Mouse (Mus musculus): ENCODE data around the gene Ppp1cb. TPM values are rescaled to one million over a fixed set of nuclear protein-coding genes. Genes with fewer than 3 reads are reported as not detected.

Gene Ppp1cb
- total RNA-seq, 4 experiments from 2014 or later = 366 to 393 (median 386) TPM

- no peak for DNase-seq (ENCODE audit: low spot score in 2 of 2)
Observed at GRCm38 (mm10) chr5:32443906-32444305, 14.7 kb upstream of the Ppp1cb start.

GRCm38 (mm10) chr5:32445287-32445921, 13.2 kb upstream of the Ppp1cb start:
- no peak for DNase-seq (ENCODE audit: low spot score in 2 of 2)

GRCm38 (mm10) chr5:32446394-32446793, 12.2 kb upstream of the Ppp1cb start:
- DNase-seq (ENCODE audit: low spot score in 2 of 2) = no peak

GRCm38 (mm10) chr5:32446810-32447209, 11.8 kb upstream of the Ppp1cb start:
- DNase-seq (ENCODE audit: low spot score in 2 of 2) = no peak

- DNase-seq (ENCODE audit: low spot score in 2 of 2) = no peak
Observed at GRCm38 (mm10) chr5:32459251-32459881, 723 bp downstream of the Ppp1cb start.

GRCm38 (mm10) chr5:32459882-32460751, 1.5 kb downstream of the Ppp1cb start:
- DNase-seq (ENCODE audit: low spot score in 2 of 2) = no peak

GRCm38 (mm10) chr5:32460973-32461372, 2.3 kb downstream of the Ppp1cb start:
- no peak for DNase-seq (ENCODE audit: low spot score in 2 of 2)

GRCm38 (mm10) chr5:32472332-32473028, 13.8 kb downstream of the Ppp1cb start:
- no peak for DNase-seq (ENCODE audit: low spot score in 2 of 2)

- no peak for DNase-seq (ENCODE audit: low spot score in 2 of 2)
Observed at GRCm38 (mm10) chr5:32473029-32473352, 14.3 kb downstream of the Ppp1cb start.

- DNase-seq (ENCODE audit: low spot score in 2 of 2) = no peak
Observed at GRCm38 (mm10) chr5:32476501-32476900, 17.9 kb downstream of the Ppp1cb start.

- DNase-seq (ENCODE audit: low spot score in 2 of 2) = no peak
Observed at GRCm38 (mm10) chr5:32478972-32479371, 20.3 kb downstream of the Ppp1cb start.

- DNase-seq (ENCODE audit: low spot score in 2 of 2) = no peak
Observed at GRCm38 (mm10) chr5:32485430-32485829, 26.8 kb downstream of the Ppp1cb start.

- no peak for DNase-seq (ENCODE audit: low spot score in 2 of 2)
Observed at GRCm38 (mm10) chr5:32488044-32488443, 29.4 kb downstream of the Ppp1cb start.

GRCm38 (mm10) chr5:32494084-32494700, 35.5 kb downstream of the Ppp1cb start:
- no peak for DNase-seq (ENCODE audit: low spot score in 2 of 2)

GRCm38 (mm10) chr5:32508766-32509165, 50.1 kb downstream of the Ppp1cb start:
- no peak for DNase-seq (ENCODE audit: low spot score in 2 of 2)

GRCm38 (mm10) chr5:32520381-32520780, 61.7 kb downstream of the Ppp1cb start:
- peak in 1 of 2 experiments; percentile 20 for DNase-seq (ENCODE audit: low spot score in 2 of 2)

GRCm38 (mm10) chr5:32549449-32549848, 90.8 kb downstream of the Ppp1cb start:
- no peak for DNase-seq (ENCODE audit: low spot score in 2 of 2)

GRCm38 (mm10) chr5:32564697-32565096, 106.1 kb downstream of the Ppp1cb start:
- DNase-seq (ENCODE audit: low spot score in 2 of 2) = no peak
